Mouse (Mus musculus) lung, postnatal 4 days (tissue): ENCODE results near the gene Pdk2.
A peak's percentile ranks its signal among the peaks of the same experiment; 100 is the strongest.

Source experiments
- DNase-seq, 2 experiments: peaks; one replicate each; pipeline ENCODE4 v3.0.0; 2021

The Pdk2 gene

DNA sequence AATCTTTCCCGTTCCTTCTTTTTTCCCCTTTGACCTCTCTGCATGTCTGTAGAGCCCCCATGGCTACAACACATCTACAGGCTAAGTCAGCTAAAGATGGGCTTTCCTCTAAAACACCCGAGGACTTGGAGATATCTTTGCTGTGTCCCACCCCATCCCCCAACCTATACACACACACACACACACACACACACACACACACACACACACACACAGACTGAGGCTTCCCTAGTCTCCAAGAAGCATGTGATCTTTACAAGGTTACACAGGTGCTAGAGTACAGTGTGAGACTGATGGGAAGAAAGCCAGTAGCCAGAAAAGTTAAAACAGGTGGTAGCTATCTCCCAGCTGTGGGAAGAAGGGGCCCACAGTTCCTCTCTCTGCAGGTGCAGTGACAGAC is 54.7 kb downstream of the Pdk2 start:
- no peak for DNase-seq

DNA sequence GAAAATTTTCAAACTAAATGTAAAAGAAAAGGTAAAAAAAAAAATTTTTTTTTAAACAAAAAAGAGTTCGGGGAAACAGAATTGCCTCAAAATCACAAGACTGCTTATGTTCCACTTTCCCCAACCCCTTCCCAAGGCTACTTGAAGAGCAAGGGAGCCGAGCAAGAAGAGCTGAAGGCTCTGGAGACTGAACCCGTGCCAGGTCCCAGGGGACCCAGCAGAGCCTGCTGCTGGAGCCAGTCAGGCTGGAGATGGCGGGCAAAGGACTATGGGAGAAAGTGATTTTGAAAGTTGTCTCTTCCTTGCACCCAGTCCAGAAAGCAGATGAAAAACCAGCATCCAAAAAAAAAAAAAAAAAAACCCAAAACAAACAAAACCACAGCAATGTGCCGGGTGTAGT is 55.3 kb downstream of the Pdk2 start:
- DNase-seq = peak in 1 of 2 experiments; percentile 29

DNA sequence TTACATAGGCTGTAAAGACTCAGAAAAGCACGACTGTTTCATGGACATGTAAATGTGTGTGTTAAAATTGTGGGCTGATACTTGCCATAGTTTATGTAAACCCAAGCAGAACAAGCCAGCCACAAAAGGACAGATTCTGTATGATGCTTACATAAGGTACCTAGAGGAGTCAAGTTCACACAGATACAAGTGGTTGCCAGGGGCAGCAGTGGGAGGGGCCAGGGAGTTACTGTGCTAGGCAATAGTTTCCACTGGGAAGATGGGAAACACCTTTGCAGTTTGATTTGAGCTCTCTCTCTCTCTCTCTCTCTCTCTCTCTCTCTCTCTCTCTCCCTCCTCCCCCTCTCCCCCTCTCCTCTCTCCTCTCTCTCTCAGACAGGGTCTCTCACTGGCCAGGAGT is 56.0 kb downstream of the Pdk2 start:
- DNase-seq = peak in 1 of 2 experiments; percentile 26

DNA sequence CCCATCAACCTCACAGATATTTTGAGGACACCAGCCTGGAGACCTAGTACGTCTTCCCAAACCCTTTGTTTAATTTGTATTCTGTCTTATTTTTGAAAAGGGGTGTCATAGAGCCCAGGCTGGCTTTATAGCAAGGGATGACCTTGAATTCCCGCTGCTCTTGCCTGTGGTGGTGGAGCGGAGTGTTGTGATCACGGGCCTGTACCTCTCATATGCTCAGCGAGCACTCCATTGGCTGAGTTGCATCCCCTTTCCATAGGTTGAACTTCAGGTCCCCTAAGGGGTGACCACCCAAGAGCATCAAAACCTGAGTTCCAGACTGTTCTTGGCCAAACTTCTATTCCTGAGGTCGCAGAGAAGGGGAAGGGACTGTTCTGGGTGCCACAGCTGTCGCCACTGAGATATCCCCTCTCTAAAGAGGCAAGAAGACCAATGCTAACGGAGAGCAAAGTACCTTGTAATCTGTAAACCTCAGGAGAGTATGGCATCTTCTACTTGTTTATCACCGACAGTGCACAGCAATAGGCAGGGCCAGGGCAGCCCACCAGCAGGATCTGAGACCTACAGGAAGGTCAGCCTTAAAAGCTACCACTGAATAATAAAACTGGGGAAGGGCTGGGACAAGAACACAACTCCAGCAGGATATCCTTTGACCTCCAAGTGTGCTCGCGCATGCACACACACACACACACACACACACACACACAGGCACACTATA is 61.5 kb downstream of the Pdk2 start:
- DNase-seq = no peak

DNA sequence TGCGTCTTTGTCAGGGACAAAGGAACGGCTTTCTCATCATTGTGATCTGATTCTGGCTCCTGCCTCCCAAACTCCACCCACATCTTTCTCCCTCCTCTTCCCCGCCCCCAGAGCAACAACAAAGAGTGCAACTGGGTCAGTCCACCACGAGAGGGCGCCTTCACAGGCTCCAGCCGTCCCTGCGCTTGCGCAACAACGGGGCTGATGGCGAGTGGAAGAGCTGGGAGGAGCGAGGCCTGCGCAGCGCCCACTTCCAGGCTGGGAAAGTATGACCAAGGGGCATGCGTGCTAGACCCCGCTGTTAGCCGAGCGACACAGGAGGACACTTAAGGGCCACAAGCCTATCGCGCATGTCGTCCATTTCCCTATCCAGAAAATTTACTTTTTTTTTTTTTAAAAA is 62.2 kb downstream of the Pdk2 start:
- DNase-seq = peak; percentile 97 to 99

DNA sequence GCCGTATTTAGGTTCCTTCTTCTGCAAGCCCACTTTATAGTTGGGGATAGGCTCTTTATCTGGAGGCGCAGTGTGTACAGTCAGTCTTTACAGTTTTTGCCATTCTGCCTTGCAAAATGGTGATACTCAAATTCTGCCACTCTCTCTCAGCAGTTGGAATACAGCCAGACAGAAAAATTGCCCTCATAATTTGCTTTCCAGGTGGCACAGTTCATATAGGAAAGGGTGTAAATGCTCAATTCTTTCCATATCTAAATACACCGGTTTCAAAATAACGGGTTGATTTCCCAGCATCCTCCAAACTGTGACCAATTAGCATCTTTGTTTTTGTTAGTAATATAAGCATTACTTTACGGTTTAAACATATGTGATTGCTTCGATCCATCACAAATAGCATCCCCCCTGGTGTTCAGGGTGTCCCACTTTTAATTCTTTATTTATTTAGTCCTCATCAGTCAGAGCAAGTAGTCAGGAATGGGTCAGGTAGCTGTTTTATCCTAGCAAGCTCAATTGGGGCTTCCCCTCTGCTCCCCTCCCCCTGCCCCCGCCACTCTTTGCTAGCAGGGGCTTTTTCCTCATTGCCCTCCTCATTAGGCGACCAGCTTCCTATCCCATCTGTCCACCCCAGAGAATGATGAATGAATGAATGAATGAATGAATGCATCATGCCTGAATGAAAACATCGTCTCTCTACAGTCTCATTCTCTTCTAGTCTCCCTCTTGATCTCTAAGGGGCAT is 62.8 kb downstream of the Pdk2 start:
- no peak for DNase-seq
